Mouse (Mus musculus) colon, adult 2 months (tissue): ENCODE results near the gene Prrt3. TPM values are rescaled to one million over a fixed set of nuclear protein-coding genes. Genes with fewer than 3 reads are reported as not detected.

Experiments
- polyA plus RNA-seq: library from polyadenylated mRNA; depleted of rRNA; stranded (reverse); fragments of >200 nt; gene quantifications from 2 replicates; pipeline ENCODE4 v1.2.3, GENCODE M21; 2012; rRNA removed

Gene Prrt3
- polyA plus RNA-seq = 0.12 and 0.23 TPM in 2 replicates

DNA sequence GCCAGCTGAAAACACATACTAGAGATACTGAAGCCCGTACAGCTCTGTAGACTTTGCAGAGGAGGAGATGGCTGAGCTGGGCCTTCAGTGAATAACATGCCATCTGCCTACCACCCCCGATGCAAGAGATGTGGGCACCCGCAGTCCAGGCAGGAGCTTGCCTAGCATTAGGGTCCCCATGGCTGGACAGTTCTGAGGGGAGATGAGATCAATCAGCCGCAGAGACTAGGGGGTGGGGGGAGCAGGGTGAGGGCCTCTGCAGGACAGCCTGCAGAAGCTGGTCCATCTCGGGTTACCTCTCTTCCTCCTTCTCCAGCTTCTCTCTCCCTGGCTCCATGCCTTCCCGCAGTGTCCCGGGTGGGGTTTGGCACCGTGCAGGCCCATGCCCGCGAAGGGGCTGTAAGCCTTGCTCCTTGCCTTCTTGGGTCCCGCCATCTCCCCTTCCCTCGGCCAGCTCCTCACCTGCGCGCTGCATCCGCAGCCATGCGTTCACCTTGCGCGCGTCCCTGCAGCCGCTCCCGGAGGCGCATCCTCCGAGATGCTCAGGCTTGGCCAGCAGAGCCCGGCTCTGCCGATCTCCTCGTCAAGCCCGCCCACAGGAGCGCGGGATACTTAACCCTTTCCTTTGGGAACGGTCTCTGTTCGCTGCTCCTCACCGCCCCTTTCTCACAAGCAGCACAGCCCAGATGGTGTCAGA lies at the start of gene Prrt3:
Prrt3 (minus strand) TSS at position 544 of the 697 bp plus-strand sequence.

GRCm38 (mm10) chr6:113530932-113531839 lies 29.5 kb upstream of the Prrt3 start, which contains the start of the genes Emc3 and Fancd2:
Gene Emc3, minus strand, starts transcription at chr6:113531652.
Gene Fancd2, plus strand, starts transcription at chr6:113531682.

DNA sequence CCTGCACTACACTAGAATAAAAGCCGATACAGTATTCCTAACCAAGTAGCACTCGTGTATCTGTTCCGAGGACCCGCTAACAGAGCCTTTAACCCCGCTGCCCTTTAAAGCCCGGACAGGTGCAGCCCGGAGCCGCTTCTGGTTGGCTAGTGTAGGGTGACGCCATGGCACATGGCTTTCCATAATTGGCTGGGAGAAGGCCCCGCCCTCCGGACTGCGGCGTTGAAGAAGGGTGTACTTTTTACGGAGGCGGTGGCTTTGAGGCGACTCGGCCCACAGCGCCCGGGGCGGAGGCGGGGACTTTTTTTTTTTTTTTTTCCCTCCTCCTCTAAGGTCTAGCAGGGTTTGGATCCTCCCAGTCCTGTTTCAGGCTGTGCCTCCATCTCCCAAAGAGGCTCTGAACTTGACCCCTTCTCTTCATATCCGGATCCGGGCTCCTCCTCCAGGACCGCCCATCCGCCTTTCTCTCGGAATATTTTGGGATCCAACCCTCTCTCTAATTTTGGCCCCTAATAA lies 18.6 kb downstream of the Prrt3 start, which contains the start of gene Creld1:
Creld1 (plus strand) TSS at position 198 of the 516 bp plus-strand sequence.

GRCm38 (mm10) chr6:113471297-113471936 lies 30.3 kb downstream of the Prrt3 start, which contains the start of gene Il17rc:
Gene Il17rc, plus strand, starts transcription at chr6:113471427.

DNA sequence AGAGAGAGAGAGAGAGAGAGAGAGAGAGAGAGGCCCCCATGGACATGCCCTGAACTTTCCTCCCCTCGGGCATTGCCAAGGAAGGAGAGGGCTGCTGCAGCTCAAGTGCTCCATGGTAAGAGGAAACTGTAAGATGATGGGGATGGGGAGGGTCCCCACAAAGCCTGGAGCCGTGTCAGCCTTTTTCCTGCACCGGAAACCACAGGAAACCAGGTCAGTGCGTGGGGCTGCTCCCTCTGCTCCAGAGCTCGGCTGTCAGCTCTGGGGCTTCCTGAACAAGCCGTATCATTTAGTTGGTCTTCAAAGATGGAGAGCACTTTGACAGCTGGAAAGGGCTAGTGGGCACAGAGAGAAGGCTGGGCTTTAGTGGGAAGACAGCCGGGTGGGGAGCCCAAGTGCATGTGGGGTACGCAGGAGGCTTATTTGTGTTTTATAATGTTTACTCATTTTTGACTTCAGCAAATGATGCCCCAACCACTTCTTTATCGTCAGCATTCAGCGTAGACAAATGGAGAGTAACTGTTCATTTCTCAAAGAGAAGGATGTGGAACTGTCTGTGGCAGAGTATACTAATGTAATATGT lies 43.7 kb downstream of the Prrt3 start, which contains the start of gene Il17re:
Il17re (plus strand) TSS at position 533 of the 583 bp plus-strand sequence.

Other genes starting within 250 kb of the Prrt3 start
- gene Cpne9, start 219.6 kb downstream of the Prrt3 start, polyA plus RNA-seq = not detected in 2 replicates
- 18.4 and 20.7 TPM in 2 replicates for gene Brpf1, start 194.8 kb downstream of the Prrt3 start, polyA plus RNA-seq
- gene Ogg1, start 175.0 kb downstream of the Prrt3 start, polyA plus RNA-seq = 15.0 and 17.0 TPM in 2 replicates
- 51.0 and 52.5 TPM in 2 replicates for gene Camk1, start 157.9 kb downstream of the Prrt3 start, polyA plus RNA-seq
- gene Tada3, start 124.0 kb downstream of the Prrt3 start, polyA plus RNA-seq = 27.3 and 28.2 TPM in 2 replicates
- 93.9 and 95.9 TPM in 2 replicates for gene Arpc4, start 123.8 kb downstream of the Prrt3 start, polyA plus RNA-seq
- 13.7 and 17.6 TPM in 2 replicates for gene Ttll3, start 112.7 kb downstream of the Prrt3 start, polyA plus RNA-seq
- gene Rpusd3, start 82.6 kb downstream of the Prrt3 start, polyA plus RNA-seq = 60.5 and 82.9 TPM in 2 replicates
- gene Cidec, start 66.2 kb downstream of the Prrt3 start, polyA plus RNA-seq = 36.2 and 51.7 TPM in 2 replicates
- 40.7 and 52.2 TPM in 2 replicates for gene Jagn1, start 59.4 kb downstream of the Prrt3 start, polyA plus RNA-seq
- gene Il17re, start 43.4 kb downstream of the Prrt3 start, polyA plus RNA-seq = 65.1 and 72.6 TPM in 2 replicates
- 362 and 371 TPM in 2 replicates for gene Il17rc, start 30.5 kb downstream of the Prrt3 start, polyA plus RNA-seq
- gene Creld1, start 18.6 kb downstream of the Prrt3 start, polyA plus RNA-seq = 11.6 and 14.9 TPM in 2 replicates
- 31.9 TPM in 2 replicates for gene Emc3, start 29.7 kb upstream of the Prrt3 start, polyA plus RNA-seq
- gene Fancd2, start 29.8 kb upstream of the Prrt3 start, polyA plus RNA-seq = 1.5 and 1.8 TPM in 2 replicates
- gene Fancd2os, start 98.8 kb upstream of the Prrt3 start, polyA plus RNA-seq = not detected in 2 replicates
- gene Brk1, start 102.8 kb upstream of the Prrt3 start, polyA plus RNA-seq = 78.5 and 91.9 TPM in 2 replicates
- gene Vhl, start 122.0 kb upstream of the Prrt3 start, polyA plus RNA-seq = 10.7 and 10.9 TPM in 2 replicates
- 48.1 and 50.3 TPM in 2 replicates for gene Irak2, start 136.5 kb upstream of the Prrt3 start, polyA plus RNA-seq
- 21.7 and 25.6 TPM in 2 replicates for gene Tatdn2, start 195.1 kb upstream of the Prrt3 start, polyA plus RNA-seq
- 0.56 and 0.57 TPM in 2 replicates for gene Ghrl, start 217.9 kb upstream of the Prrt3 start, polyA plus RNA-seq
- 138 and 144 TPM in 2 replicates for gene Sec13, start 238.8 kb upstream of the Prrt3 start, polyA plus RNA-seq